Mouse (Mus musculus): ENCODE measurements around the gene Rbp3.

- TF ChIP-seq CTCF (IDR thresholded peaks at IDR 0.05; ENCODE audit: low read depth, low read length) (no peak), GATA1 (IDR thresholded peaks at IDR 0.05; ENCODE audit: borderline replicate concordance, low read length) (no peak)
Observed at GRCm38 (mm10) chr14:33959341-33959740, 5.5 kb downstream of the Rbp3 start.
